Mouse (Mus musculus) spleen, adult 18-20 months (tissue): Measurements from ENCODE around the gene Zfp526.

Source experiments
- DNase-seq, 2 experiments: peaks; one replicate each; pipeline ENCODE4 v3.0.0; 2022; ENCODE audit warnings: mixed read lengths in 2 of 2

Gene Zfp526

DNA sequence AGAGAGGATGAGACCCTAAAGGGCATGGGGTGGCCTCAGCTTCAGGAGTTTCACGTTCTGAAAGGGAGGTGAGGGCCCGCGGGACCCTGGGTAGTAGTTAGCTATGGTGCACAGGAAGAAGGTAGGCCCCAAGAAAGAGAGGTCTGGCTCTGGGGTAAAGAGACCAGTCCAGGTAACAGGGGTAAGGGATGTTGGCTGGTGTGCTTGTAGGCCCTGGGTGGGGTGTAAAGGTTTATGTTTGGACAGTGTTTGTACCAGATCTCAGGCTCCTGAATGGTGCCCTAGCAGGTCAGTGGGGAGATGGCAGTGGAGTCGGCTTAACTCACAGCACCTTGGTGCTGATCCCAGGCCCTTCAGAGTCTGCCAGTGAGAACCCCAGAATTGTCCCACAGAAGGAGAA lies 47.8 kb downstream of the Zfp526 start:
- peak in 1 of 2 experiments; percentile 30 for DNase-seq

DNA sequence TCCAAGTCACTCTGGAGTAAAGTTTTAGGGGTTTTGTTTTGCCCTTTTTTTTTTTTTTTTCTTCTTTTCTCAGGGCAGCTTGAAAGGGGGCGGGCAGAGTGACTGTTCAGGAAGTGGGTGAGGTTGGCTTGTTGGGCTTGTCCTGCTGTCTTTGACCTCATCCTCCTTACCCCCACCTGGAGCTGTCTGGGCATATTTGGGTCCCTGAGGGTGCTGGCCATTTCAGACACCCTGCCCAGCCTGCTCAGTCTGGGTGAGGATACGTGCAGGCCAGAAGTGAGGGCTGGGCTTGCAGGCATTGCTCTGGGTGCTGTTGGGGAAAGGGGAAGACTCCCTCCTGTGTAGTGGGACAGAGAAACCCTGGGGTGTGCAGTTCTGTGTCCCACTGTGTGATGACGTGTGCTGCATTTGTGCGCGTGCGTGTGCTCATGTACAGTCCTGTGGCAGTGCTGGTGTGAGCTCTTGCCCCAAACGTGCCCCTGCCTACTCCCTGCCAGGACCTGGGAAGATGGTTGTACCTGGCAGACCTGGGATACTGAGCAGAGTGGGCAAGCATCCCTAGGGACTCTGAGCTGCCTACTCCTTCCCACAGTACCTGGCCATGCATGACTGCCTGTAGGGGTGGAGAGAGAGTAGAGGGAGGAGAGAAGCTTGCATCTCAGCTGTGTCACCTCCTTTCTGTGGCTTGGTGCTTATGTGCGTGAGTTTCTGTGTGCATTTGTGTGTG lies 48.5 kb downstream of the Zfp526 start:
- DNase-seq, result peak; percentile 28 to 50

DNA sequence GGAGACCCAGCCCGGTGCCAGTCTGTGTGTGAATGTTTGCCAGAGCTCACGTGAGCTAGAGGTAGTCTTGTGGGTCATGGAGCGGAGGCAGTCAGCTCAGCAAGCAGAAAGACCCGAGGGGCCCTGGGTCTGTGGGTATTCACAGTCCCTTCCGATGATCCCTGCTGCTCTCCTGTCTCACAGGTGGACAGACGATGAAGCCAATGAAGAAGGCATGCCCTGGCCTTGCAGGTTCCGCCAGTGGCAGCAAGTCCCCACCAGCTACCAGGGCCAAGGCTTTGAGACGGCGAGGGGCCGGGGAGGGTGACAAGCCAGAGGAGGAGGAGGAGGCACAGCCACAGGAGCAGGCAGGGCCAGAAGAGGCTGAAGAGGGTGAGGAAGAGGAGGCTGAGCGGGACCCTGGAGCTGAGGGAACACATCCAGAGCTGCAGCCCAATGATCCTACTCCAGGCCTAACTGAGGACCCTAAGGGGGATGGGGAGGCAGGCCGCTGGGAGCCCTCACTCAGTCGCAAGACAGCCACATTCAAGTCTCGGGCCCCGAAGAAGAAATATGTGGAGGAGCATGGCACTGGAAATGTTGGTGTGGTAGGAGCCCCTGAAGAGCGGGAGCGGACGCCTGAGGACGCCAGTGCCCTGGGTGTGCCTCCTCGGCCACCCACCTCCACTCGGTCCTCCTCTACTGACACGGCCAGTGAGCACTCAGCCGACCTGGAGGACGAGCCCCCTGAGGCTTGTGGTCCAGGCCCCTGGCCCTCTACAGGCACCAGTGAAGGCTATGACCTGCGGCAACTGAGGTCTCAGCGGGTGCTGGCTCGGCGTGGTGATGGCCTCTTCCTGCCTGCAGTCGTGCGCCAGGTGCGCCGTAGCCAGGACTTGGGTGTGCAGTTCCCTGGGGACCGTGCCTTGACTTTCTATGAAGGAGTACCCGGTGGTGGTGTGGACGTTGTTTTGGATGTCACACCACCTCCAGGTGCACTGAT lies 49.7 kb downstream of the Zfp526 start:
- DNase-seq, result peak in 1 of 2 experiments; percentile 10

DNA sequence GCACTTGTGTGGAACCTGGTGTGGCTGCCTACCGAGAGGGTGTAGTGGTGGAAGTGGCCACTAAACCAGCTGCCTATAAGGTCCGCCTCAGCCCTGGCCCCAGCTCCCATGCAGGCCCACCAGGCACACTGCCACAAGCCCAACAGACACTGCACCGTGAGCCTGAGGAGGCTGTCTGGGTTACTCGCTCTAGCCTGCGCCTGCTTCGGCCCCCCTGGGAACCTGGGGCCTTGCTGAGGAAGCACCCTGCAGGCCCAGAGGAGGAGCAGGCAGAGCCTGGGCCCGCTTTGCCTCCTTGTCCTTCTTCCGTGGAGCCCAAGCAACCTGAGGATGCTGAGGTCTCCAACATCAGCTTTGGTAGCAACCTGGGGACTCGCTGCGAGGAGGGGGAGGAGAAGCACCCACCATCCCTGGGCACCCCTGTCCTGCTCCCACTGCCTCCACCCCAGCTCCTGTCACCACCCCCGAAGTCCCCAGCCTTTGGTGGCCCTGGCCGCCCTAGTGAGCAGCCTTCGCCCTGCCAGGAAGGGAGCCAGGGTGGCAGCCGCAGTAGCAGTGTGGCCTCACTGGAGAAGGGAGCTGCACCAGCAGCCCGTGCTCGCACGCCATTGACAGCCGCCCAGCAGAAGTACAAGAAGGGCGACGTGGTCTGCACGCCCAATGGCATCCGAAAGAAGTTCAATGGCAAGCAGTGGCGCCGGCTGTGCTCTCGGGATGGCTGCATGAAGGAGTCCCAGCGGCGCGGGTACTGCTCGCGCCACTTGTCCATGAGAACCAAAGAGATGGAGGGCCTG lies 50.6 kb downstream of the Zfp526 start:
- DNase-seq, result no peak

DNA sequence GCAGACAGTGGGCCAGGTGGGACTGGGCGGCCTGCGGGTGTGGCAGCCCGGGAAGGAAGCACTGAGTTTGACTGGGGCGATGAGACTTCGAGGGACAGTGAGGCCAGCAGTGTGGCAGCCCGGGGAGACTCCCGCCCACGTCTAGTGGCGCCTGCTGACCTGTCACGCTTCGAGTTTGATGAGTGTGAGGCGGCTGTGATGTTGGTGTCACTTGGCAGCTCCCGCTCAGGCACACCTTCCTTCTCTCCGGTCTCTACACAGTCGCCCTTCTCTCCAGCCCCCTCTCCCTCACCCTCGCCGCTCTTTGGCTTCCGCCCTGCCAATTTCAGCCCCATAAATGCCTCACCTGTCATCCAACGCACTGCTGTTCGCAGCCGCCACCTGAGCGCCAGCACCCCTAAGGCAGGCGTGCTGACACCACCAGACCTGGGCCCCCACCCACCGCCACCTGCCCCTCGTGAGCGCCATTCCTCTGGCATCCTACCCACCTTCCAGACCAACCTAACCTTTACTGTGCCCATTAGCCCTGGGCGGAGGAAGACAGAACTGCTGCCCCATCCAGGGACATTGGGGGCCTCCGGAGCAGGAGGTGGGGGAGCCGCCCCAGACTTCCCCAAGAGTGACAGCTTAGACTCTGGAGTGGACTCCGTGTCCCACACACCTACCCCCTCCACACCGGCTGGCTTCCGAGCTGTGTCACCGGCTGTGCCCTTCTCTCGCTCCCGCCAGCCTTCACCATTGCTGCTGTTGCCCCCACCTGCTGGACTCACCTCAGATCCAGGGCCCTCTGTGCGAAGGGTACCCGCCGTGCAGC lies 51.4 kb downstream of the Zfp526 start:
- DNase-seq, result no peak

DNA sequence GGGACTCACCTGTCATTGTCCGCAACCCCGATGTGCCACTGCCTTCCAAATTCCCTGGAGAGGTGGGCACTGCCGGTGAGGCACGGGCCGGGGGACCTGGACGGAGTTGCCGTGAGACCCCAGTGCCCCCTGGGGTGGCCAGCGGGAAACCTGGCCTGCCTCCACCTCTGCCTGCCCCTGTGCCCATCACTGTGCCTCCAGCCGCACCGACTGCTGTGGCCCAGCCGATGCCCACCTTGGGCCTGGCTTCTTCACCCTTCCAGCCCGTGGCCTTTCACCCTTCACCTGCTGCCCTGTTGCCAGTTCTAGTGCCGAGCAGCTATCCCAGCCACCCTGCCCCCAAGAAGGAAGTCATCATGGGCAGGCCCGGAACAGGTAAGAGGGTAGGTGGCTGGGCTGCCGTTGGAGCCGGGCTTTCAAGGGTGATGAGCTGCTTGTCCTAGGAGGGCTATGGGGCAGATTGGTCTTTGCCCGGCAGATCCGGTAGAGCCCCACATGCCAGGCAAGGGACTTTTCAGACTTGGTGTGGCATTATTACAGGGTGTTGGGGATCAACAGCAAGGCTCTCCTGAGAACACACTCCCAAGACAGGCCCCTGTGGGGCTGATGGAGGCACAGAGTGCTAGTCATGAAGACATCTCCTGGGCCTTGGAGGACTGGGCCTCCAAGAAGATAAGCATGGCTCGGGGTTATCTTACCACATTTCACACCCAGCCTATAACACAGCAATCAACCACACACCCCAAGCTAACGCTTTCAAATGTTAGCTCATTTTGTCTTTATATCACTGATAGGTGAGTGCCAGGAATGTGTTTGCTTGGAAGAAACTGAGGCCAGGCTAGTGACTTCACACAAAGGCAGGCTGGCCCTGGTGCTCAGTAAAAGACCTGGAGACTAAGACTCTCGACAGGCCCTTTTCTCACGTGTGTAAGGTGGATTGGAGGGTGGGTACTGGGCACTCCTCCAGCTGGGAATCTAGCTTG lies 52.3 kb downstream of the Zfp526 start:
- DNase-seq, result no peak

DNA sequence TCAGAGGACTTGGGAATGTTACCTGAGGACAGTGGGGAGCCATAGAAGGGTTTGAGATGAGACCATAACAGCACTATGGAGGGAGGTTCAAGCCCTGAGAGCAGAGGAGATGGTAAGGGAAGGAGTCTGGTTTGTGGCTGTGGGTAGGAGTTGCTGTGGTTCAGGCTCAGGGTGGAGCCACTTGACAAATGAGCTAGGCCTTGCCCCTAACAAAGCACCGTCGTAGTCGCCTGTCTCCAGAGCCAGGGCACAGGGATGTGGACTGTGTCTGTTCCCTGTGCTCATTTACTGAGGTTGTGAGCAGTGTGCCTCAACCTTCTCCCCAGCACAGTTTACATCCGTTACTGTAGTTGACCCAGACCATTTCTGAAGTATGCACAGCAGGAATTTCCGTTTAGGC lies 53.3 kb downstream of the Zfp526 start:
- DNase-seq, result no peak

DNA sequence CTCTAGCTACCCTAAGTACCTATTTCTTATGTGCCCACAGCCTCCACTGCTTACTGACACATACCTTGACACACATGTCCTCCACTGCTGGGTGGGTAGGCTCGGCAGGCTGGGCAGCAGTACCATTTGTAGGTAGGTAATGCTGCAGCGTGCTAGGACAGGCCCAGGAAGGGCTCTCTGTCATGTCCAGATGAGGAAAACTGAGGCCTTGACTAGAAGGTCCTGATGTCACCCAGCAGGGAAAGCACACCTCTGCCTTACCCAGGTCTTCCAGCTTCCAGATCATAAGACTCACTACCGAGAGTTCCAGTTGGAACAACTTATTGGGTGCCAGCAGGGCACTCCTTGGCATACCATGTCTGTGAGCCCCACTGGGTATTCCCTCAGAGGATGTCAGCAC lies 53.8 kb downstream of the Zfp526 start:
- DNase-seq, result no peak

DNA sequence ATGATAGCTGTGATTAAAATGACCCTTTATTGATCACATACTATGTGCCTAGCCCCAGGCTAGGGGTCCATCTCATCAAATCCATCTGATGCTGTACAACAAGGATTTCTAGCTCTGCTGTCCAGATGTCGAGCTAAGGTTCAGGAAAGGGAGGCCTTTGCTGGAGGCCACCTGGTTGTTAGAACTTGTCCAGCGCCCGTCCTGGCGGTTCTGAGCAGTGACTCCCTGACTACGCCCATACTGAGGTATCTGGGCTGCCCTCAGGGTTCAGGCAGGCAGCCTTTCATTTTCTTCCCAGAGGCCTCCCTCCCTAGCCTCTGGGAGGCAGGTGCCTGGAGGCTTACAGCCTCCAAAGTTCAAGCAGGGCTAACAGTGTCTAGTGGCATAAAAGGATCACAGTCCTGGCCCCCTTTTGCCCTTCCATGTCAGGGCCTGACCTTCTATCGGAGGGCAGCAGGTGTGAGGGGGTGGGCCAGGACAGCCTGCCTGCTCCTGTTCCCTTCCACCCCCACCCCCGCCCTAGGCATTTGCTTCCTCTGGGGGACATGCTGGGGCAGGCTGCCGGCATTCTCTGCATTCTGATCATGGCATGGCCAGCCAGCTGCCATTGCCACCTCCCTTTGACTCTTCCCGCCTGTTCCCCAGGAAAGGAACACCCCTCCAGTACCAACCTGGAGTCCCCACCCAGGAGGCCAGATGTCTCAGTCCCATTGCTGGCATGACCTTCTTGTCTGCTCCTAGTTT lies 54.5 kb downstream of the Zfp526 start:
- no peak for DNase-seq
